Mouse (Mus musculus) CD4-positive, CD25-positive, alpha-beta regulatory T cell, adult 4 months (primary cell): Measurements from ENCODE around the gene P4ha2. TPM values are rescaled to one million over a fixed set of nuclear protein-coding genes. Genes with fewer than 3 reads are reported as not detected.
"Not testable (repeated sequence)": the region's sequence is repeated elsewhere in the genome, so short reads cannot be mapped to it uniquely, and the experiment has no call there.

Experiments used
- ATAC-seq: one replicate; pipeline ENCODE4 v1.8.0; 2017
- polyA plus RNA-seq, 2 experiments: library from polyadenylated mRNA; unstranded; fragments of 100-300 nt; shearing (Covaris generic); gene quantifications; one replicate each; pipeline ENCODE4 v1.2.1; 2017

Gene P4ha2
- polyA plus RNA-seq, 2 experiments from 2014 or later = not detected

GRCm38 (mm10) chr11:54108131-54108530 lies 8.2 kb downstream of the P4ha2 start:
- no peak for ATAC-seq

GRCm38 (mm10) chr11:54108894-54109293 lies 9.0 kb downstream of the P4ha2 start:
- no peak for ATAC-seq

GRCm38 (mm10) chr11:54111291-54111690 lies 11.4 kb downstream of the P4ha2 start:
- ATAC-seq = no peak

DNA sequence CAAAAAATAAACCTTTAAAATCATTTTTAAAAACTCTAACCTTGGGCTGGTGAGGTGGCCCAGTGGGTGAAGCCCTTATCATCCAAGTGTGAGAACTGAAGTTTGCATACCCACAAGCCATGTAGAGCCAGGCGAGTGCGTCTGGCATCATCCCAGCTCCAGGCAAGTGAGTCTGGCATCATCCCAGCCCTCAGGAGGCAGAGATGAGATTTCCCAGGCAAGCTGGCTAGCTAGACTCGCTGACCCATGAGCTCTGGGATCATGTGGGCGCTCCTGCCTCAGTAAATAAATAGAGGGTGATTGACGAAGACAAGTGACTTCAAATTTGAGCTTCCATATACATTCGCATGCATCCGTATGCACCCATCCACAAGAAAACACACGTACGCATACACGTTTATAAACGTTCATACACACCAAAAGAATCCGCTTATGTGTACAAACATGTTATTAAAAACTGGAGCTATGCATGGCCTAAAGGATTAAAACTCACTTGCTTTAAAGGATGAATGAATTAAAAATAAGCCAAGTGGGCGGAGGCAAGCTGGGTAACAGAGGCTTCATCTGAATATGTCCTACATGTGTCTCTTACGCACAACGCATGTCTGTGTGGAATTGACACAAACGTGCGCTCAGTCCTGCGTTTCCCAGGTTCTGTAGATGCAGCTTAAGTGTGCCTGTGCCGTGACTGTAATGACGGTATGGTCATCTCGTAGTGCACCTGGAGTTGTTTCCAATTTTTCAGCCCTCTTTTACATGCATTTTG lies 12.3 kb downstream of the P4ha2 start:
- no peak for ATAC-seq

GRCm38 (mm10) chr11:54112920-54113319 lies 13.0 kb downstream of the P4ha2 start:
- ATAC-seq = no peak

DNA sequence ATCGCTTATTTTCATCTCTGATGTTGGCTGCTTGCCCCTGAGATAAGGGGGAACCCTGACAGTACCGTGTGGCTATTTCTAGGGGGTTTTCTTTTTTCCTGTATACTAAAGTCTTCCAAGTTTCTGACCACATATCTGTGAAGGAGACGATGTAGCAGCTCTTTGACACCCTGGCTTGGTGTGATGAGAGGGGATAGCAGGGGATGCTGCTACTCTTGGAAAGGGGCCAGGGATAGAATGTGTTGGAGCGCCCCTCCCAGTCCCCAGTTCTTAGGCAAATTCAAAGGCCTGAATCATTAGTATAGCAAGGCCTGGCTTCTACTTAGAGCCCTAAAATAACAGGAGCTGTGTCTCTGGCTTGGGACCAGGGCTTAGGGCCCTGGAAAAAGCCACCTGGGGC lies 13.5 kb downstream of the P4ha2 start:
- ATAC-seq = no peak

- no peak for ATAC-seq
Measured at GRCm38 (mm10) chr11:54114746-54115145, 14.9 kb downstream of the P4ha2 start.

GRCm38 (mm10) chr11:54115301-54115700 lies 15.4 kb downstream of the P4ha2 start:
- no peak for ATAC-seq

DNA sequence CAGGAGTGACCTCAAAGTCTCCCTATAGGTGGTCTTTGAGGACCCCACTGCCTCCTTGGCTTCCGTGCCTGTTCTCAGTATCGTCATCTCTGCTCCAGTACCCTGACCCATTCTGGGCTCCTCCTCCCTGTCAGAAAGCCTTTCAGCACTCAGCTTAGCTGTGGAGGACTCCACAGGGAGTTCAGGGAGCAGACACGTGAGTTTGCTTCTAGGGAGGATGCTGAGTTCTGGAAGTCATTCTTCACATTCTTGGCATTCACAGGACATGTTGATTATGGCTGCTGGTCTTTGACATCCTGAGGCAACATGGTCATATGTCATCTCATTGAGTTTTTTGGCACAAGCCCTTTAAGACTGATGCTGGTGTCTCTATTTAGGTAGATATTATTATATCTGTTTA lies 16.0 kb downstream of the P4ha2 start:
- no peak for ATAC-seq

DNA sequence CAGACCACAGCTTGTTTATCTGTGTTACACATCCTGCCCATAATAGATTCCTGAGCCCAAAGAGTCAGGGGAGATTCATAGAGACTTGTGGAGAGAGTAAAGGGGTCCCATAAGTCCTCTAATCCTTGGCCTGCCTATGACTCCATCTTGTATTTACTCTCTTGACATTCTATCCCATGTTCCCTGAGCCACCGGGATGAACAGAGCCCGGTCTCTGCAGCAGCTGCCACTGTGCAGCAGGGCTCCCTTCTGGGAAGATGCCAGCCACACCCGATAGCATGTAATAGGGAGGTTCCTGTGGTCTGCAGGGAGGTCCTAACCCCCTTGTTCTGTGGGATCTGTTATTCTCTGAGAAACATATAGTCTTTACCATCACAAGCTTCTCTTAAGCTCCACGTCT lies 16.5 kb downstream of the P4ha2 start:
- ATAC-seq = no peak

- no peak for ATAC-seq
Measured at GRCm38 (mm10) chr11:54117096-54117495, 17.2 kb downstream of the P4ha2 start.

GRCm38 (mm10) chr11:54119126-54119525 lies 19.2 kb downstream of the P4ha2 start:
- no peak for ATAC-seq

- no peak for ATAC-seq
Measured at GRCm38 (mm10) chr11:54119740-54120360, 20.0 kb downstream of the P4ha2 start.

DNA sequence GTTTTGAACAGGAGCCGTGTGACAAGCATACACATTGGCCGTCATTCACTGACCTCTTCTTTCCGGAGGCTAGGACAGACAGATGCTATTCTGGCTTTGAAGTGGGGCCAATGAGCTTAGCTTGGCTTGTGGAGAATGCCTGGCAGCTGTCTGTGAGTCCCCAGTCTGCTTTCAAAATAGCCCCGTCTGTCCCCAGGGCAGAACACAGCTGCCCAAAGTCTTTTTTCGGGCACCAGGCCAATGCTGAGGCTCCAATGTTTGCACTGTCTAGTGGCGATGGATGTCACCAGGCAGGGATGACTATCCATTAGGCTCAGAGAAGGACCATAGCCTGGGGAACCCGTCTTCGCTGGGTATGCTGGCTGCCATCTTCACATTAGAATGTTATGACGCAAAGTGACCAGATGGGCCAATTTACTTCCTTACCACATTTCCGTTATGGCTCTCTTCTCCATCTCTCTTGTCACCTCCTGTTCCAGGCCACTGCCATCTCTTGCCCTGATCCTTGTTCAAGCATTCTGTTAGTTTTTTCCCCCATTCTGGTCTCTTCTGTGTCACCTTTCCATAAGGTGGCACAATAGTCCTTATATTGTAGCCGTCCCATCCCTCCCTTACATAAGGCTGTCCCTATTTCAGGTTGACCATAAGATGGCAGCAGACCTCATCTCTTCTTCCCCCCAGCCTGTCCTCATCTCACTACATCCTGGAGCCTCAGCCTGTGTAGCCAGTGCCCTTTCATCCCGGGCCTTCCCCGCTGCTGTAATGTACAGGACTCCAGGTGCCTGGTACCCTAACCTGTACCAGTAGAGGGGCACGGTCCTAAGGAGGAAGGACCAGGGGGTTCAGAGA lies 22.7 kb downstream of the P4ha2 start:
- no peak for ATAC-seq

DNA sequence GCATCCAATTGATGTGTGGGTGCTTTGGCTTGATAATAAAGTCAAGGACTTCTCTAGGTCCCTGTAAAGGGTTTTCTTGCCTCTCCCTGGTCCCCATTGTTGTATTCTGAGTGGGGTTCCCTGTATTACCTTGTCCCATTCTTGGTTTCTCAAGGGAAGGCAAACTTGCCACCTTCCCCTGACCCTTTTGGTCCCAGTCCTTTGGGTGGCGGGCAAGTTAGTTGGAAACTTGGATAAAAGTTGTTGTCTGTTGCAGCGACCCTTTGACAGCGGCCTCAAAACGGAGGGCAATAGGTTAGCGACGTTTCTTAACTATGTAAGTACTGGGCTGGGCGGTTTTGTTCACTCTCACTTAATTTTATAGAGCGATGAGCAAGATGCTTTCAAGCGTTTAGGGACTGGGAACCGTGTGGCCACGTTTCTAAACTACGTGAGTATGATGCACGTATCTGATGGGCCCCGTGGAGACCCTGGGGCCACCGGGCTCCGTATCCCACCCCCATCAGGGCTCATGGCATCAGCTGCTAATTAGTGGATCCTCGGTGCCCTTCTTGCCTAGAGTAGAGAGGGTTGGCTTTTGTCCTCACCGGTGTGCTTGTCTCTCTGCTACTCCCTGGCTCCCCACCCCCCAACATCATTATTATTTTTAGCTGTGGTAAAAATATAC lies 26.2 kb downstream of the P4ha2 start:
- no peak for ATAC-seq

DNA sequence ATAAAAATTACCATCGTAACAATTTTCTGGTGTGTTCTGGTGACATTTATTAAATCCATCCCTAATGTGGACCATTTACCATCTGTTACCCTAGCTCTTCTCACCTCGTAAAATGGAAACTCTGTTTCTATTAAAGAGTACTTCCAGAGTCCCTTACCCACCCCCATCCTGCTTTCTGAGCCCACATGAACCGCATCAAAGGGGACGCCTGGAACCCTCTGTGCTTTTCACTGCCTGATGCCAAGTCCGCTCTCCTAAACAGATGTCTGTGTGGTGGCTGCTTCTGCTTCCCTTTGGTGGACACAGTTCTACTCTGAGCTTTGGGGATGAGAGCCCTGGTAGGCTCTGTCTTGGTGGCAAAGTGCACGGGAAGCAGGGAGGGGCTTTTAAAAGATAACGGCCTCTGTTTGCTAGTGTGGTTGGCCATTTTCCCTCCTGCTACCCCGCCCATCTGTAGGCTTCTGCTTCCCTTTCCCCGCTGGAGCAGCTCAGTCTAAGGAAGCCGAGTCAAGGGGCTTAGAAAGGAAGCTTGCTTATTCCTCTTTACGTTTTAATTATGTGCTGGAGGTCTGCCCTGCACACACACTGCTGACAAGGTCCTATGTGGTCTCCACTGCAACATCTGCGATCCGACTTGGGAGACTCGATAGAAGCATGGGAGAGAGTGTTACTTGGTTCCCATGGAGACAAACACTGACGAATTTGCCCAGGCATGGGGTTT lies 26.9 kb downstream of the P4ha2 start:
- ATAC-seq = no peak

DNA sequence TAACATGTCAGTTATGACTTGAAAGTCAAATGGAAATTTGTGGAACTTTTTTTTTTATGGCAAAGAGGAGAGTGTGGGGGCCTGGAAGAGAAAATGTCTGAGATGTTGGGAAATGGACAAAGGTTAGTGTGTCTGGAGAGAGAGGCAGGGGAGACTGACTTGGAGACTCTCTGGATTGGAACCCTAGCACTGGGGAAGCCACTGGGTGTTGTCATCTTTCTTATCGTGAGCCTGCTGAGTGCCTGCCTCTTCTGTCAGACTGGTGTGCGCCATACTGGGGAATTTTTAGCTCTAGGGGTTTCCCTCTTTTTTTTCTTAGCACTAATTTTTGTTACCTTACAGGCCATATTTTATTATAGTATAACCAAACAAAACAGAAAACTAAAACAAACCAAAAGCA lies 27.5 kb downstream of the P4ha2 start:
- no peak for ATAC-seq

GRCm38 (mm10) chr11:54129955-54130354 lies 30.1 kb downstream of the P4ha2 start:
- no peak for ATAC-seq

DNA sequence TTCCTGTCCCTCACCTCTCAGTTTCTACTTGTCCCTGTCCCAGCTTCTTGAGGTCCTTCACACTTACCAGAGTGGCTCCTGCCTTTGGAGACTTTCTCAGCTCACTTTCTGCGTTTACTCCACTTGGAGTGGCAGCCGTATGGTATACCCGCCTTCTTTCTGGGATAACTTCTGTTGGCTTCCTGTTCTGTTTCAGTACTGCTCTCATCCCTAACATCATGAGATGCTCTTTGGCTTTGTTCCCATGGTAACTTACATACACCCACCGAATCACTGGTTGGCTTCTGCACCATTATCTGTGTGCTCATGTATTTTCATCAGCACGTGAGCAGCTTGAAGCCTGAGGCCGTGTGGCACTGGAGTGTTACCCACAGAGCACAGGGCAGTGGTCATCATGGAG lies 30.8 kb downstream of the P4ha2 start:
- no peak for ATAC-seq

DNA sequence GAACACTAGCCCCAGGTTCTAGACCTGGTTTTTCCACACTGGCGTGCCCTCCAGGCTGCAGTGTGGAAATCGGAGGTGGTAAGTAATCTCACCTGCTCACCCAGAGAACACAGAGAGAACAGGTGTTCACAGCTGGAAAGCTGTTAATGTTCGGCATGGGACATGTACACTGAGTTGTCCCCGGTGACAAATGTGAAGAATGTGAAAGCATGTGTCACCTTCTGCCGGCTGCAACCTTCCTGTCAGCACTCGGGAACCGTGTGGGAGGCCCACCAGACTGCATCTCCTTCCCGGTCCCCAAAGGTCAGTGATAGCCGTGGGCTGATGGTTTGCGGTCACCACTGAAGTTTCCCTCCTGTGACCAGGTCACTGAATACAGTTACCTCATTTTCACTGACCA lies 32.4 kb downstream of the P4ha2 start:
- ATAC-seq = no peak

DNA sequence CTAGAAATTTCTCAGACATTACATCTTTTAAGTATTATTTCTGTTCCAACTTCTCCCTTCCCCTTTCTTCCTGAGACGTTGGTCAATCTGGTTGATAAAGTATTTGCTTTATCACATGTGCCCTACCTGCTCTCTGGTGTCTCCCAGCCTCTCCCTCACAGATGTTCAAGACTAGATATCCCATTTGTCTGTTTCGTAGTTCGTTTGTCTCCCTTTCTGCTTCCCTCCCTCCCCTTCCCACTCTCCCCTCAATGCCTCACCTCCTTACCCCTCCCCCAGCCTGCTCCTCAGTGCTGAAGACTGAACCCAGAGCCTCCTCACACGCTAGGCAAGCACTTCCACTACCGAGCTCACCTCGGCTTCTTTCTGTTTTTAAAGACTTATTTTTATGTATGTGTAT lies 35.0 kb downstream of the P4ha2 start:
- no peak for ATAC-seq

GRCm38 (mm10) chr11:54140159-54140558 lies 40.3 kb downstream of the P4ha2 start:
- ATAC-seq = not testable (repeated sequence)
